Mouse (Mus musculus) lung, postnatal 0 days (tissue): Measurements from ENCODE around the gene Fcer1g.

ENCODE experiments used
- CTCF ChIP-seq: IDR thresholded peaks from 2 replicates; pipeline ENCODE4 v1.5.1; 2016; ENCODE audit warnings: antibody characterized with exemption, mild to moderate bottlenecking
- EP300 ChIP-seq: IDR thresholded peaks from 2 replicates; pipeline ENCODE4 v1.6.1; 2016; ENCODE audit warnings: antibody characterized with exemption, mild to moderate bottlenecking, control low read depth

DNA sequence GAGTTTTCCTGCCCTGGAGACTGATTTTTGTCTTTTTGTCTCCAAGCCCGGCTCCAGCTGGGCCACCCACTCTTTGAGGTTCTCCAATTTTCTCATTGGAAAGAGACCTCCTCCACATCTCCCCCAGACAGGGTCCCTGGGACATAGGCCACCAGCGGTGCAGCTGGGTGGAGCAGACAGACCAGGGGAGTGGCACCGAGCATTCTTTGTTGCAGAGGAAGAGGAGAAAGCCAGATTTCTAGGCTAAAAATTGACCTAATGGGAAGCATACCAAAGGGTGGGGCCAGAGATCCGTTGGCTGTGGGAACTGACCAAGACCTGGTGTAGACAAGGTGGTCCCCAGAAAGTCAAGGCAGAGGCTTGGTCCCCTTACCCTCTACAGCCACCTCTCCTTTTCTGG, 13.8 kb upstream of the Fcer1g start:
- no peak for TF ChIP-seq EP300
- TF ChIP-seq CTCF = no peak
